ENCODE assay signal across 27 mouse cellular contexts in the genomic region with DNA sequence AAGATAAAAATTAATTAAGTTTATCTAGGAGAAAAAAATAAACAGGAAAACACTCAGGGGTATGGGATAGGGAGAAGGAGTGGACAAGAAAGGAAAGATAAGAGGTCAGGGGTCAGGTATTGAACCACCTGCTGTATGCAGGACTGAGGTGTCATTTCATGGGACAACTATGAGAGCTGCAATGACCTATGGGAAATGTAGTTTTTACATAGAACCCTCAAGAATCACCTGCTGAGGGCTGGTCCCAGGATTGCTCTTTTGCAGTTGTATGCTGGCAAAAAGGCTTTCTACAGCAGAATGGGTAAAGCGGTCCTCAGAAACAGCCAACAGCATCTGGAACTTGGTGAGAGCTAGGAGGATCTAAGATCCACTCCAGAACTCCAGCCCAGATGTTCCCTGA.
DNase-seq lines count a peak whose midpoint lies in the region; ATAC-seq and TF ChIP-seq lines count a peak whose summit lies in the region.
"Had no signal": no experiment of that assay in that cellular context is flagged by ENCODE, and none has a peak within 500 bp of the region (broad histone marks: within the 10 kb centered on the region; RNA-seq: fewer than 3 reads in every experiment).

No protein-coding gene starts in this region.

- peaks cover 86% of the 10 kb centered on the region for H3K4me1 ChIP-seq in forebrain, embryonic 10.5 days
- H3K4me1 ChIP-seq in forebrain, postnatal 0 days (ENCODE audit: insufficient read depth), result no peaks in the 10 kb centered on the region; the same call in 1 of the 2 replicates
- H3K4me1 ChIP-seq in lung, postnatal 0 days (ENCODE audit: insufficient read depth, low read depth, low read length), result no peaks in the 10 kb centered on the region
- peaks cover 34% of the 10 kb centered on the region for H3K4me1 ChIP-seq in midbrain, embryonic 15.5 days
- peaks cover 12% of the 10 kb centered on the region; the same call in 1 of the 2 replicates for H3K4me1 ChIP-seq in midbrain, embryonic 16.5 days (ENCODE audit: control insufficient read depth, insufficient read depth, low read length)

- H3K27me3 ChIP-seq in forebrain, embryonic 10.5 days (ENCODE audit: poor library complexity, severe bottlenecking), result no peaks in the 10 kb centered on the region
- no peaks in the 10 kb centered on the region for H3K27me3 ChIP-seq in forebrain, postnatal 0 days (ENCODE audit: insufficient read depth, low read length)
- H3K27me3 ChIP-seq in lung, postnatal 0 days (replicated peaks; ENCODE audit: insufficient read depth, low read length), result no peaks in the 10 kb centered on the region
- no peaks in the 10 kb centered on the region for H3K27me3 ChIP-seq in midbrain, embryonic 15.5 days (replicated peaks)
- H3K27me3 ChIP-seq in midbrain, embryonic 16.5 days (ENCODE audit: control insufficient read depth, insufficient read depth, low read depth, low read length), result no peaks in the 10 kb centered on the region
- H3K27me3 ChIP-seq: embryonic facial prominence, embryonic 13.5 days; forebrain, embryonic 13.5 days; heart, embryonic 13.5 days had no signal

- no peaks in the 10 kb centered on the region for H3K36me3 ChIP-seq in forebrain, embryonic 10.5 days (replicated peaks)
- H3K36me3 ChIP-seq in forebrain, postnatal 0 days (ENCODE audit: insufficient read depth), result no peaks in the 10 kb centered on the region
- H3K36me3 ChIP-seq in lung, postnatal 0 days (ENCODE audit: insufficient read depth, low read length), result no peaks in the 10 kb centered on the region
- no peaks in the 10 kb centered on the region for H3K36me3 ChIP-seq in midbrain, embryonic 15.5 days (replicated peaks)
- no peaks in the 10 kb centered on the region for H3K36me3 ChIP-seq in midbrain, embryonic 16.5 days (ENCODE audit: control insufficient read depth, insufficient read depth, low read length)
- H3K36me3 ChIP-seq: embryonic facial prominence, embryonic 10.5 days; embryonic facial prominence, embryonic 13.5 days; heart, embryonic 10.5 days; heart, embryonic 13.5 days had no signal

- no peak overlapping the region for H3K9ac ChIP-seq in forebrain, postnatal 0 days
- no peak overlapping the region for H3K9ac ChIP-seq in lung, postnatal 0 days (replicated peaks; ENCODE audit: low read depth)
- no peak overlapping the region for H3K9ac ChIP-seq in midbrain, embryonic 15.5 days
- no peak overlapping the region for H3K9ac ChIP-seq in midbrain, embryonic 16.5 days (ENCODE audit: low read depth, low read length)
- H3K9ac ChIP-seq: embryonic facial prominence, embryonic 13.5 days; forebrain, embryonic 13.5 days; heart, embryonic 13.5 days; hindbrain, embryonic 14.5 days had no signal

- H3K4me2 ChIP-seq in forebrain, postnatal 0 days (ENCODE audit: low read depth), result no peak overlapping the region
- no peak overlapping the region for H3K4me2 ChIP-seq in lung, postnatal 0 days (replicated peaks; ENCODE audit: low read depth, low read length)
- H3K4me2 ChIP-seq in midbrain, embryonic 15.5 days, result no peak overlapping the region
- no peak overlapping the region for H3K4me2 ChIP-seq in midbrain, embryonic 16.5 days (ENCODE audit: low read length)
- H3K4me2 ChIP-seq: embryonic facial prominence, embryonic 13.5 days; forebrain, embryonic 13.5 days; heart, embryonic 13.5 days; hindbrain, embryonic 14.5 days had no signal

- DNase-seq in forebrain, embryonic 10.5 days (ENCODE audit: extremely low spot score, low spot score), result no peak
- no peak for DNase-seq in forebrain, postnatal 0 days
- peak; percentile 5 for DNase-seq in lung, postnatal 25 days (ENCODE audit: low spot score)
- DNase-seq in lung, postnatal 0 days (ENCODE audit: low spot score), result no peak
- DNase-seq: adrenal gland, adult 8-10 months; adrenal gland, postnatal 25 days; cerebellum, adult 11-12 months; cerebellum, adult 8-10 months; cerebellum, postnatal 10 days; cerebellum, postnatal 36 days; embryo, embryonic 11 days; gastrocnemius, postnatal 10 days; gastrocnemius, postnatal 36 days; heart, adult 2 months; heart, postnatal 14 days; heart, postnatal 4 days had no signal

- no peak overlapping the region for H3K4me3 ChIP-seq in forebrain, embryonic 10.5 days
- H3K4me3 ChIP-seq in forebrain, postnatal 0 days (ENCODE audit: low read depth, low read length), result no peak overlapping the region
- no peak overlapping the region for H3K4me3 ChIP-seq in lung, postnatal 0 days (ENCODE audit: low read depth, low read length)
- H3K4me3 ChIP-seq in midbrain, embryonic 15.5 days, result no peak overlapping the region
- no peak overlapping the region for H3K4me3 ChIP-seq in midbrain, embryonic 16.5 days (ENCODE audit: low read depth, low read length)
- H3K4me3 ChIP-seq: embryonic facial prominence, embryonic 10.5 days; embryonic facial prominence, embryonic 13.5 days; erythroblast, embryonic 14.5 days; forebrain, embryonic 13.5 days; heart, adult 2 months; heart, embryonic 10.5 days; heart, embryonic 13.5 days had no signal

- no peak for TF ChIP-seq EP300 in lung, postnatal 0 days (IDR thresholded peaks at IDR 0.05)

- H3K27ac ChIP-seq in forebrain, embryonic 10.5 days, result 0 out of 2 replicates have a peak overlapping the region, but pooled peaks have one; percentile 16
- H3K27ac ChIP-seq in forebrain, postnatal 0 days (ENCODE audit: low read depth, low read length), result no peak overlapping the region
- no peak overlapping the region for H3K27ac ChIP-seq in lung, postnatal 0 days (ENCODE audit: low read length)
- H3K27ac ChIP-seq in midbrain, embryonic 15.5 days, result peak overlapping the region; percentile 29; the same call in 1 of the 2 replicates
- no peak overlapping the region for H3K27ac ChIP-seq in midbrain, embryonic 16.5 days (ENCODE audit: low read length)
- H3K27ac ChIP-seq: embryonic facial prominence, embryonic 10.5 days; embryonic facial prominence, embryonic 13.5 days; forebrain, embryonic 13.5 days; heart, adult 2 months; heart, embryonic 10.5 days; heart, embryonic 13.5 days; hindbrain, embryonic 14.5 days; hindbrain, postnatal 0 days had no signal

- no peak for TF ChIP-seq CTCF in forebrain, postnatal 0 days (IDR thresholded peaks at IDR 0.05; ENCODE audit: low read depth)
- no peak for TF ChIP-seq CTCF in lung, postnatal 0 days (IDR thresholded peaks at IDR 0.05)

- WGBS in forebrain, embryonic 10.5 days, result 80% methylated on average over 1 of the region's 1 CpGs
- 81% methylated on average over 1 of the region's 1 CpGs for WGBS in forebrain, postnatal 0 days
- 70% methylated on average over 1 of the region's 1 CpGs for WGBS in lung, postnatal 0 days
- WGBS in midbrain, embryonic 15.5 days, result 82% methylated on average over 1 of the region's 1 CpGs
- WGBS in midbrain, embryonic 16.5 days, result 87% methylated on average over 1 of the region's 1 CpGs

- no peak for ATAC-seq in forebrain, postnatal 0 days
- ATAC-seq in lung, postnatal 0 days, result no peak
- no peak for ATAC-seq in midbrain, embryonic 15.5 days (replicated peaks)
- ATAC-seq in midbrain, embryonic 16.5 days, result no peak
- ATAC-seq: forebrain, embryonic 13.5 days; hindbrain, postnatal 0 days; inflammation-experienced regulatory T-cells, adult 6 months had no signal

- no peaks in the 10 kb centered on the region for H3K9me3 ChIP-seq in forebrain, embryonic 10.5 days
- H3K9me3 ChIP-seq in forebrain, postnatal 0 days (ENCODE audit: low read length), result no peaks in the 10 kb centered on the region
- H3K9me3 ChIP-seq in lung, postnatal 0 days (ENCODE audit: low read length), result no peaks in the 10 kb centered on the region
- no peaks in the 10 kb centered on the region for H3K9me3 ChIP-seq in midbrain, embryonic 15.5 days
- H3K9me3 ChIP-seq in midbrain, embryonic 16.5 days (replicated peaks; ENCODE audit: control insufficient read depth, low read length, poor library complexity, severe bottlenecking), result no peaks in the 10 kb centered on the region
- H3K9me3 ChIP-seq: embryonic facial prominence, embryonic 10.5 days; embryonic facial prominence, embryonic 13.5 days; forebrain, embryonic 13.5 days; heart, embryonic 10.5 days; heart, embryonic 13.5 days had no signal

Comparison
In these comparisons a context has a peak if more than half of its experiments do, and no peak if none do; other contexts are left out.
1. H3K27ac ChIP-seq: peak in forebrain, embryonic 10.5 days (single experiment) and midbrain, embryonic 15.5 days (single experiment); none in forebrain, postnatal 0 days (single experiment), lung, postnatal 0 days (single experiment) and midbrain, embryonic 16.5 days (single experiment).